Mouse (Mus musculus): ENCODE results near the gene Col27a1. TPM values are rescaled to one million over a fixed set of nuclear protein-coding genes. Genes with fewer than 3 reads are reported as not detected.

The Col27a1 gene
- total RNA-seq, 2 experiments from 2014 or later = 3.1 to 3.4 TPM

- intact Hi-C loops (cut with DNase I) = loop anchor here (5.0 kb wide), 2 partner anchors 34 to 56 kb away; no protein-coding TSS in a partner anchor
- peak; percentile 54 to 62 for DNase-seq (ENCODE audit: low spot score in 2 of 2)
These were observed 38.0 kb downstream of the Col27a1 start for GRCm38 (mm10) chr4:63251760-63252159.

GRCm38 (mm10) chr4:63253716-63254115, 39.9 kb downstream of the Col27a1 start:
- intact Hi-C loops (cut with DNase I) = loop anchor here (5.0 kb wide), 2 partner anchors 36 to 54 kb away; no protein-coding TSS in a partner anchor

GRCm38 (mm10) chr4:63254151-63254550, 40.3 kb downstream of the Col27a1 start:
- intact Hi-C loops (cut with DNase I) = loop anchor here (5.0 kb wide), 2 partner anchors 37 to 53 kb away; no protein-coding TSS in a partner anchor

More at GRCm38 (mm10) chr4:63253716-63254115, 39.9 kb downstream of the Col27a1 start:
- DNase-seq (ENCODE audit: low spot score in 2 of 2) = peak; percentile 47 to 48

GRCm38 (mm10) chr4:63256371-63256770, 42.6 kb downstream of the Col27a1 start:
- intact Hi-C loops (cut with DNase I) = no loop called here
- no peak for DNase-seq (ENCODE audit: low spot score in 2 of 2)

More at GRCm38 (mm10) chr4:63254151-63254550, 40.3 kb downstream of the Col27a1 start:
- DNase-seq (ENCODE audit: low spot score in 2 of 2) = no peak

GRCm38 (mm10) chr4:63257346-63257745, 43.5 kb downstream of the Col27a1 start:
- intact Hi-C loops (cut with DNase I) = no loop called here

GRCm38 (mm10) chr4:63258096-63258495, 44.3 kb downstream of the Col27a1 start:
- intact Hi-C loops (cut with DNase I) = no loop called here
- no peak for DNase-seq (ENCODE audit: low spot score in 2 of 2)

More at GRCm38 (mm10) chr4:63257346-63257745, 43.5 kb downstream of the Col27a1 start:
- no peak for DNase-seq (ENCODE audit: low spot score in 2 of 2)

- intact Hi-C loops (cut with DNase I) = no loop called here
- no peak for DNase-seq (ENCODE audit: low spot score in 2 of 2)
These were observed 45.3 kb downstream of the Col27a1 start for GRCm38 (mm10) chr4:63259066-63259465.

GRCm38 (mm10) chr4:63260506-63260905, 46.7 kb downstream of the Col27a1 start:
- intact Hi-C loops (cut with DNase I) = no loop called here

GRCm38 (mm10) chr4:63262941-63263340, 49.1 kb downstream of the Col27a1 start:
- intact Hi-C loops (cut with DNase I) = no loop called here
- DNase-seq (ENCODE audit: low spot score in 2 of 2) = no peak

More at GRCm38 (mm10) chr4:63260506-63260905, 46.7 kb downstream of the Col27a1 start:
- DNase-seq (ENCODE audit: low spot score in 2 of 2) = no peak

GRCm38 (mm10) chr4:63266276-63266675, 52.5 kb downstream of the Col27a1 start:
- intact Hi-C loops (cut with DNase I) = no loop called here
- no peak for DNase-seq (ENCODE audit: low spot score in 2 of 2)

GRCm38 (mm10) chr4:63267121-63267520, 53.3 kb downstream of the Col27a1 start:
- DNase-seq (ENCODE audit: low spot score in 2 of 2) = peak in 1 of 2 experiments; percentile 38
- intact Hi-C loops (cut with DNase I) = no loop called here

- intact Hi-C loops (cut with DNase I) = no loop called here
- no peak for DNase-seq (ENCODE audit: low spot score in 2 of 2)
These were observed 53.8 kb downstream of the Col27a1 start for GRCm38 (mm10) chr4:63267586-63267985.

- DNase-seq (ENCODE audit: low spot score in 2 of 2) = no peak
- intact Hi-C loops (cut with DNase I) = no loop called here
These were observed 55.0 kb downstream of the Col27a1 start for GRCm38 (mm10) chr4:63268777-63269176.

GRCm38 (mm10) chr4:63274516-63274915, 60.7 kb downstream of the Col27a1 start:
- intact Hi-C loops (cut with DNase I) = no loop called here
- DNase-seq (ENCODE audit: low spot score in 2 of 2) = no peak

GRCm38 (mm10) chr4:63275251-63275650, 61.4 kb downstream of the Col27a1 start:
- peak in 1 of 2 experiments; percentile 31 for DNase-seq (ENCODE audit: low spot score in 2 of 2)
- intact Hi-C loops (cut with DNase I) = no loop called here

- intact Hi-C loops (cut with DNase I) = no loop called here
- no peak for DNase-seq (ENCODE audit: low spot score in 2 of 2)
These were observed 62.8 kb downstream of the Col27a1 start for GRCm38 (mm10) chr4:63276571-63276970.

- intact Hi-C loops (cut with DNase I) = no loop called here
- DNase-seq (ENCODE audit: low spot score in 2 of 2) = no peak
These were observed 65.0 kb downstream of the Col27a1 start for GRCm38 (mm10) chr4:63278821-63279220.

- intact Hi-C loops (cut with DNase I) = no loop called here
- DNase-seq (ENCODE audit: low spot score in 2 of 2) = no peak
These were observed 67.9 kb downstream of the Col27a1 start for GRCm38 (mm10) chr4:63281694-63282093.

- DNase-seq (ENCODE audit: low spot score in 2 of 2) = peak in 1 of 2 experiments; percentile 13
These were observed 69.5 kb downstream of the Col27a1 start for GRCm38 (mm10) chr4:63283319-63283718.

GRCm38 (mm10) chr4:63286034-63286433, 72.2 kb downstream of the Col27a1 start:
- intact Hi-C loops (cut with DNase I) = no loop called here
- DNase-seq (ENCODE audit: low spot score in 2 of 2) = no peak

More at GRCm38 (mm10) chr4:63283319-63283718, 69.5 kb downstream of the Col27a1 start:
- intact Hi-C loops (cut with DNase I) = no loop called here

GRCm38 (mm10) chr4:63288497-63288896, 74.7 kb downstream of the Col27a1 start:
- intact Hi-C loops (cut with DNase I) = no loop called here

More at GRCm38 (mm10) chr4:63288497-63288896, 74.7 kb downstream of the Col27a1 start:
- no peak for DNase-seq (ENCODE audit: low spot score in 2 of 2)

Data from left cerebral cortex, postnatal 14 days (tissue).